Mouse (Mus musculus) retina, postnatal 1 day (tissue): ENCODE results near the gene Oxct2a.
"Not testable (repeated sequence)": the region's sequence is repeated elsewhere in the genome, so short reads cannot be mapped to it uniquely, and the experiment has no call there.

Source experiments
- DNase-seq: peaks from one replicate; pipeline ENCODE4 v3.0.0-alpha.2; 2012

The Oxct2a gene

GRCm38 (mm10) chr4:123311845-123312244 is 11.6 kb downstream of the Oxct2a start:
- no peak for DNase-seq

- DNase-seq = no peak
These were observed 15.1 kb downstream of the Oxct2a start for GRCm38 (mm10) chr4:123308292-123308691.

- no peak for DNase-seq
These were observed 16.4 kb downstream of the Oxct2a start for GRCm38 (mm10) chr4:123306999-123307398.

- DNase-seq = peak; percentile 79
These were observed 17.6 kb downstream of the Oxct2a start for GRCm38 (mm10) chr4:123305789-123306188.

- no peak for DNase-seq
These were observed 24.3 kb downstream of the Oxct2a start for GRCm38 (mm10) chr4:123298980-123299670.

- no peak for DNase-seq
These were observed 25.2 kb downstream of the Oxct2a start for GRCm38 (mm10) chr4:123298226-123298625.

GRCm38 (mm10) chr4:123297195-123297960 is 26.1 kb downstream of the Oxct2a start:
- no peak for DNase-seq

- peak; percentile 49 for DNase-seq
These were observed 27.3 kb downstream of the Oxct2a start for GRCm38 (mm10) chr4:123296148-123296534.

- DNase-seq = no peak
These were observed 27.8 kb downstream of the Oxct2a start for GRCm38 (mm10) chr4:123295516-123296147.

GRCm38 (mm10) chr4:123295026-123295425 is 28.4 kb downstream of the Oxct2a start:
- DNase-seq = not testable (repeated sequence)

GRCm38 (mm10) chr4:123293661-123294443 is 29.6 kb downstream of the Oxct2a start:
- DNase-seq = no peak

GRCm38 (mm10) chr4:123292989-123293388 is 30.4 kb downstream of the Oxct2a start:
- DNase-seq = no peak

- DNase-seq = no peak
These were observed 31.0 kb downstream of the Oxct2a start for GRCm38 (mm10) chr4:123292390-123292789.

GRCm38 (mm10) chr4:123289038-123289437 is 34.4 kb downstream of the Oxct2a start:
- no peak for DNase-seq

- no peak for DNase-seq
These were observed 36.6 kb downstream of the Oxct2a start for GRCm38 (mm10) chr4:123286790-123287189.

- DNase-seq = no peak
These were observed 38.5 kb downstream of the Oxct2a start for GRCm38 (mm10) chr4:123284731-123285624.

GRCm38 (mm10) chr4:123283675-123284064 is 39.8 kb downstream of the Oxct2a start:
- DNase-seq = peak; percentile 39

- DNase-seq = peak; percentile 42
These were observed 40.3 kb downstream of the Oxct2a start for GRCm38 (mm10) chr4:123282915-123283674.

GRCm38 (mm10) chr4:123282500-123282899 is 40.9 kb downstream of the Oxct2a start:
- DNase-seq = peak; percentile 95

GRCm38 (mm10) chr4:123280117-123280516 is 43.3 kb downstream of the Oxct2a start:
- no peak for DNase-seq
